Mouse (Mus musculus) small intestine, adult 2 months (tissue): ENCODE measurements at regions not wholly inside any gene's neighbourhood (a gene's known extent, or its start where the extent isn't known, plus 50 kb on each side); places are given as distances from the start of the nearest gene placed in this dataset.

Experiments used
- CTCF ChIP-seq: fragments of 200-500 bp; IDR thresholded peaks from 2 replicates; pipeline ENCODE4 v1.5.1; 2012; ENCODE audit warnings: low read depth, mild to moderate bottlenecking, control low read depth, inconsistent platforms, low read length, moderate library complexity, mixed read lengths; ENCODE audit not compliant: insufficient replicate concordance, insufficient read length; ENCODE audit errors: extremely low read depth
- POLR2A ChIP-seq: fragments of 200-500 bp; IDR thresholded peaks from 2 replicates; pipeline ENCODE4 v1.6.1; 2012; ENCODE audit warnings: low read depth, mild to moderate bottlenecking, control low read depth, inconsistent platforms, low read length, moderate library complexity

DNA sequence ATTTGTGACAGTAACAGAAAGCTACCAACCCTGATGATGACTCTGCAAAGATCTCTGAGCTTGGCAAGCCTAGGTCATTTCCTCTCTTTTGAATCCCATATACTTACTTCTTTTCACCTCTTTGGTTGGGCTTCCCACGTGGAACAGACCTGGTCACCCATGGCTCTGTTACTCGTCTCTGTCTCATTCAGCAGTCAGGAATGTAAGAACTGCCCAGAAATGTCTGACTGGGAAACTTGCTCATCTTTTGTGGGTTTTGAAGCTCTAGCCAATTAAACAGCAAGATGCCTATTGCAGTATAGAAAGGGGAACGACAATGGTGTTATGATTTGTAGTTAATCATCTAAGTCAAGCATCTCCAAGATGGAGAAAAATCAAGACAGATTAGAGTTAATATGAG is 136.2 kb upstream of the Tgfbr2 start:
- no peak for TF ChIP-seq CTCF
- no peak for TF ChIP-seq POLR2A
